Mouse (Mus musculus): ENCODE measurements around the gene Prm2. TPM values are rescaled to one million over a fixed set of nuclear protein-coding genes. Genes with fewer than 3 reads are reported as not detected.

Gene Prm2
- polyA plus RNA-seq, 1 experiment from 2014 or later = not detected

- ChIA-PET POLR2A (interaction anchor here (0.9 to 1.6 kb wide), 2 partner anchors 50 to 178 kb away, joined by 4 to 5 read pairs; partner anchors contain the start of gene Socs1), CTCF (no interaction called here)
- TF ChIP-seq CTCF (IDR thresholded peaks at IDR 0.05) = no peak
- in situ Hi-C loops (cut with MboI; ENCODE audit: low pct_unique_long_range_greater_than_20kb) = loop anchor here (5.0 kb wide), 1 partner anchor 43 kb away; the partner anchor contains the start of gene Prm3
- no peak for DNase-seq (ENCODE audit: low read depth, low spot score)
- peak; percentile 48 for ATAC-seq
- no peaks in the 10 kb centered on the region for H3K27me3 ChIP-seq
Measured at GRCm38 (mm10) chr16:10834911-10835587, 39.1 kb upstream of the Prm2 start, which contains the start of gene Rmi2. Gene Rmi2, plus strand, starts transcription at chr16:10835059.

- in situ Hi-C loops (cut with MboI; ENCODE audit: low pct_unique_long_range_greater_than_20kb) = loop anchor here (5.0 kb wide), 1 partner anchor 42 kb away; the partner anchor contains the start of gene Prm3
- TF ChIP-seq CTCF (IDR thresholded peaks at IDR 0.05) = no peak
- H3K27me3 ChIP-seq = no peaks in the 10 kb centered on the region
- DNase-seq (ENCODE audit: low read depth, low spot score) (no peak), ATAC-seq (no peak)
- ChIA-PET CTCF (no interaction called here), POLR2A (interaction anchor here (0.9 kb wide), 1 partner anchor 177 kb away, joined by 4 read pairs; no protein-coding TSS in a partner anchor)
Measured at GRCm38 (mm10) chr16:10834542-10834910, 38.6 kb upstream of the Prm2 start.

GRCm38 (mm10) chr16:10828461-10828805 lies 32.5 kb upstream of the Prm2 start:
- no peaks in the 10 kb centered on the region for H3K27me3 ChIP-seq
- in situ Hi-C loops (cut with MboI; ENCODE audit: low pct_unique_long_range_greater_than_20kb) = no loop called here
- ATAC-seq = peak; percentile 8
- TF ChIP-seq CTCF (IDR thresholded peaks at IDR 0.05) = no peak
- DNase-seq (ENCODE audit: low read depth, low spot score) = no peak
- CTCF ChIA-PET = no interaction called here
- POLR2A ChIA-PET = no interaction called here

- POLR2A ChIA-PET = no interaction called here
- TF ChIP-seq CTCF (IDR thresholded peaks at IDR 0.05) = no peak
- DNase-seq (ENCODE audit: low read depth, low spot score) (no peak), ATAC-seq (no peak)
- H3K27me3 ChIP-seq = no peaks in the 10 kb centered on the region
- in situ Hi-C loops (cut with MboI; ENCODE audit: low pct_unique_long_range_greater_than_20kb) = no loop called here
- CTCF ChIA-PET = no interaction called here
Measured at GRCm38 (mm10) chr16:10827766-10828460, 32.0 kb upstream of the Prm2 start.

- ATAC-seq (no peak), DNase-seq (ENCODE audit: low read depth, low spot score) (no peak)
- TF ChIP-seq CTCF (IDR thresholded peaks at IDR 0.05) = no peak
- POLR2A ChIA-PET = no interaction called here
- CTCF ChIA-PET = no interaction called here
- in situ Hi-C loops (cut with MboI; ENCODE audit: low pct_unique_long_range_greater_than_20kb) = no loop called here
- H3K27me3 ChIP-seq = no peaks in the 10 kb centered on the region
Measured at GRCm38 (mm10) chr16:10827269-10827668, 31.3 kb upstream of the Prm2 start.

- no peak for ATAC-seq
- in situ Hi-C loops (cut with MboI; ENCODE audit: low pct_unique_long_range_greater_than_20kb) = no loop called here
- POLR2A ChIA-PET = no interaction called here
Measured at GRCm38 (mm10) chr16:10825840-10826239, 29.9 kb upstream of the Prm2 start.

GRCm38 (mm10) chr16:10824536-10824935 lies 28.6 kb upstream of the Prm2 start:
- in situ Hi-C loops (cut with MboI; ENCODE audit: low pct_unique_long_range_greater_than_20kb) = no loop called here
- ChIA-PET CTCF (no interaction called here), POLR2A (no interaction called here)
- DNase-seq (ENCODE audit: low read depth, low spot score) = no peak
- H3K27me3 ChIP-seq = no peaks in the 10 kb centered on the region
- no peak for TF ChIP-seq CTCF (IDR thresholded peaks at IDR 0.05)
- ATAC-seq = no peak

More at GRCm38 (mm10) chr16:10825840-10826239, 29.9 kb upstream of the Prm2 start:
- CTCF ChIA-PET = interaction anchor here (0.8 kb wide), 1 partner anchor 16 kb away, joined by 3 read pairs; no protein-coding TSS in a partner anchor
- DNase-seq (ENCODE audit: low read depth, low spot score) = no peak
- no peaks in the 10 kb centered on the region for H3K27me3 ChIP-seq
- no peak for TF ChIP-seq CTCF (IDR thresholded peaks at IDR 0.05)

GRCm38 (mm10) chr16:10821387-10821786 lies 25.5 kb upstream of the Prm2 start:
- POLR2A ChIA-PET = no interaction called here
- in situ Hi-C loops (cut with MboI; ENCODE audit: low pct_unique_long_range_greater_than_20kb) = no loop called here
- no peak for ATAC-seq
- CTCF ChIA-PET = no interaction called here
- DNase-seq (ENCODE audit: low read depth, low spot score) = no peak
- no peaks in the 10 kb centered on the region for H3K27me3 ChIP-seq
- no peak for TF ChIP-seq CTCF (IDR thresholded peaks at IDR 0.05)

GRCm38 (mm10) chr16:10819966-10820365 lies 24.0 kb upstream of the Prm2 start:
- ChIA-PET POLR2A (no interaction called here), CTCF (no interaction called here)
- no peak for TF ChIP-seq CTCF (IDR thresholded peaks at IDR 0.05)
- no peak for ATAC-seq
- H3K27me3 ChIP-seq = no peaks in the 10 kb centered on the region
- in situ Hi-C loops (cut with MboI; ENCODE audit: low pct_unique_long_range_greater_than_20kb) = no loop called here
- no peak for DNase-seq (ENCODE audit: low read depth, low spot score)

- CTCF ChIA-PET = interaction anchor here (0.7 to 1.3 kb wide), 2 partner anchors 16 to 162 kb away, joined by 3 read pairs; no protein-coding TSS in a partner anchor
- in situ Hi-C loops (cut with MboI; ENCODE audit: low pct_unique_long_range_greater_than_20kb) = no loop called here
- TF ChIP-seq CTCF (IDR thresholded peaks at IDR 0.05) = no peak
- ATAC-seq (no peak), DNase-seq (ENCODE audit: low read depth, low spot score) (no peak)
- H3K27me3 ChIP-seq = no peaks in the 10 kb centered on the region
- POLR2A ChIA-PET = no interaction called here
Measured at GRCm38 (mm10) chr16:10818579-10819135, 22.7 kb upstream of the Prm2 start.

GRCm38 (mm10) chr16:10814864-10815263 lies 18.9 kb upstream of the Prm2 start:
- CTCF ChIA-PET = no interaction called here
- DNase-seq (ENCODE audit: low read depth, low spot score) (no peak), ATAC-seq (no peak)
- in situ Hi-C loops (cut with MboI; ENCODE audit: low pct_unique_long_range_greater_than_20kb) = no loop called here
- TF ChIP-seq CTCF (IDR thresholded peaks at IDR 0.05) = no peak
- no peaks in the 10 kb centered on the region for H3K27me3 ChIP-seq
- POLR2A ChIA-PET = no interaction called here

All from Patski (cell line).